Mouse (Mus musculus) colon, adult 2 months (tissue): Measurements from ENCODE around the gene Bik. TPM values are rescaled to one million over a fixed set of nuclear protein-coding genes. Genes with fewer than 3 reads are reported as not detected.

Source experiments
- polyA plus RNA-seq: library from polyadenylated mRNA; depleted of rRNA; stranded (reverse); fragments of >200 nt; gene quantifications from 2 replicates; pipeline ENCODE4 v1.2.3, GENCODE M21; 2012; rRNA removed

The Bik gene
- polyA plus RNA-seq = 12.6 and 24.5 TPM in 2 replicates

GRCm38 (mm10) chr15:83526424-83527091 lies at the start of gene Bik:
TSS of gene Bik (plus strand) at chr15:83526862.

GRCm38 (mm10) chr15:83510805-83511405 lies 15.8 kb upstream of the Bik start, which contains the start of gene Ttll1:
TSS of gene Ttll1 (minus strand) at chr15:83510893.

GRCm38 (mm10) chr15:83563327-83563856 lies 36.7 kb downstream of the Bik start, which contains the start of the genes Tspo and Mcat:
TSS of gene Tspo (plus strand) at chr15:83563592.
TSS of gene Mcat (minus strand) at chr15:83563787.

Other genes starting within 250 kb of the Bik start
- gene Arfgap3, start 176.6 kb upstream of the Bik start, polyA plus RNA-seq = 69.5 and 82.3 TPM in 2 replicates
- 71.5 and 72.2 TPM in 2 replicates for gene Pacsin2, start 62.3 kb upstream of the Bik start, polyA plus RNA-seq
- 6.0 and 7.4 TPM in 2 replicates for gene Ttll1, start 16.0 kb upstream of the Bik start, polyA plus RNA-seq
- 507 and 539 TPM in 2 replicates for gene Tspo, start 36.7 kb downstream of the Bik start, polyA plus RNA-seq
- 25.0 and 30.4 TPM in 2 replicates for gene Mcat, start 36.9 kb downstream of the Bik start, polyA plus RNA-seq
- 24.5 and 28.4 TPM in 2 replicates for gene Ttll12, start 68.3 kb downstream of the Bik start, polyA plus RNA-seq
- gene Scube1, start 198.2 kb downstream of the Bik start, polyA plus RNA-seq = 12.8 and 16.2 TPM in 2 replicates